Mouse (Mus musculus) liver, adult 2 months (tissue): Measurements from ENCODE around the gene Adamtsl3.

Experiments
- CTCF ChIP-seq: fragments of 200-500 bp; IDR thresholded peaks from 2 replicates; pipeline ENCODE4 v1.5.1; 2011; ENCODE audit warnings: low read depth, low read length, control low read depth
- POLR2A ChIP-seq: fragments of 200-500 bp; IDR thresholded peaks from 2 replicates; pipeline ENCODE4 v1.6.1; 2011; ENCODE audit warnings: low read length, control low read depth; ENCODE audit not compliant: insufficient read depth; ENCODE audit errors: extremely low read depth

DNA sequence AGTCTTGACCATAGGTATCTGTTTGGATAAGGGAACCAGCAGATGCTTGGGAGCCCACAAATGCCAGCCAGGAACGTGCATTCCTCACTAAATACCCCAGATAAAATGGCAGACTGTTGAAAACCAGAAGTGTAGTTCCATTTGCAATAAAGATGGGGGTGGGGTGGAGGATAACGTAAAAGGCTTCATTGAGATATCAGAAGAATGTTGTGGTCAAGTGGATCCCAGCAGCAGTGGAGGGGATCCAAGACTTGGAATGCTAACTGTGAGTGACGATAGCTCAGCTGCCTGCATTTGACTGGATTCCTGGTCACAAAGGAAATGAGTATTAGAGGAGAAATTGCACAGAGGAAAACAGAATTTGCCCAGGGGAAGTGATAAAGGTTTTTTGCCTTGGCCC, 87.1 kb downstream of the Adamtsl3 start:
- TF ChIP-seq CTCF (no peak), POLR2A (no peak)
